Mouse (Mus musculus) kidney, adult 2 months (tissue): ENCODE measurements around the gene Zp1. TPM values are rescaled to one million over a fixed set of nuclear protein-coding genes. Genes with fewer than 3 reads are reported as not detected.

Experiments
- DNase-seq: peaks from one replicate; pipeline ENCODE4 v3.0.0; 2021
- H3K27ac ChIP-seq: fragments of 200-500 bp; 2 replicates; pipeline ENCODE4 v1.5.1; 2012; ENCODE audit warnings: low read depth, low read length, control low read depth, inconsistent platforms; ENCODE audit not compliant: insufficient read depth
- H3K27me3 ChIP-seq: fragments of 200-500 bp; replicated peaks from 2 replicates; pipeline ENCODE4 v1.6.1; 2012; ENCODE audit warnings: mild to moderate bottlenecking, moderate library complexity, low read length, inconsistent platforms; ENCODE audit not compliant: control insufficient read depth, insufficient read depth
- H3K36me3 ChIP-seq: fragments of 200-500 bp; 2 replicates; pipeline ENCODE4 v1.6.1; 2012; ENCODE audit warnings: mild to moderate bottlenecking, moderate library complexity, low read length, inconsistent platforms; ENCODE audit not compliant: control insufficient read depth, insufficient read depth
- H3K4me1 ChIP-seq: fragments of 200-500 bp; 2 replicates; pipeline ENCODE4 v1.6.1; 2011; ENCODE audit warnings: low read length; ENCODE audit not compliant: control insufficient read depth, insufficient read depth
- H3K4me3 ChIP-seq: fragments of 200-500 bp; 2 replicates; pipeline ENCODE4 v1.5.1; 2011; ENCODE audit warnings: mild to moderate bottlenecking, low read depth, low read length, control low read depth; ENCODE audit not compliant: insufficient read depth
- CTCF ChIP-seq: fragments of 200-500 bp; conservative IDR thresholded peaks from 2 replicates; pipeline ENCODE4 v1.5.1; 2011; ENCODE audit warnings: low read depth, mild to moderate bottlenecking, control low read depth, low read length, moderate library complexity, mixed read lengths; ENCODE audit not compliant: insufficient read depth, insufficient read length
- POLR2A ChIP-seq: fragments of 200-500 bp; IDR thresholded peaks from one replicate; pipeline ENCODE4 v1.6.1; 2011; ENCODE audit warnings: low read depth, low read length, control low read depth
- WGBS: fragments of 180-500 bp; shearing (Covaris S2); methylation state at CpG from one replicate; pipeline ENCODE4 v1.1.7; 2018; 5-methylcytosine and 5-hydroxymethylcytosine counted together
- polyA plus RNA-seq: library from polyadenylated mRNA; depleted of rRNA; stranded (reverse); fragments of >200 nt; gene quantifications from 2 replicates; pipeline ENCODE4 v1.2.3, GENCODE M21; 2012

The Zp1 gene
- polyA plus RNA-seq, 1 experiment, result not detected

- WGBS, result 71% methylated on average over 8 of the region's 8 CpGs
- Histone ChIP-seq H3K27me3 (no peaks in the 10 kb centered on the region), H3K27ac (no peak overlapping the region), H3K36me3 (peaks cover 3% of the 10 kb centered on the region; the same call in 1 of the 2 replicates), H3K4me1 (peaks cover 4% of the 10 kb centered on the region; the same call in 1 of the 2 replicates), H3K4me3 (no peak overlapping the region)
- no peak for TF ChIP-seq POLR2A
- TF ChIP-seq CTCF, result no peak
- no peak for DNase-seq
Observed at GRCm38 (mm10) chr19:10897491-10897890, 22.9 kb downstream of the Zp1 start.

GRCm38 (mm10) chr19:10896849-10897248 is 23.6 kb downstream of the Zp1 start:
- no peak for DNase-seq
- peaks cover 4% of the 10 kb centered on the region; the same call in 1 of the 2 replicates for H3K4me1 ChIP-seq
- H3K4me3 ChIP-seq, result no peak overlapping the region
- H3K36me3 ChIP-seq, result no peaks in the 10 kb centered on the region
- TF ChIP-seq POLR2A, result no peak
- no peak for TF ChIP-seq CTCF
- no peaks in the 10 kb centered on the region for H3K27me3 ChIP-seq
- H3K27ac ChIP-seq, result no peak overlapping the region
- 52% methylated on average over 7 of the region's 7 CpGs for WGBS

GRCm38 (mm10) chr19:10895708-10896107 is 24.7 kb downstream of the Zp1 start:
- Histone ChIP-seq H3K27me3 (no peaks in the 10 kb centered on the region), H3K4me1 (peaks cover 4% of the 10 kb centered on the region; the same call in 1 of the 2 replicates), H3K4me3 (peak overlapping the region; percentile 89), H3K36me3 (no peaks in the 10 kb centered on the region), H3K27ac (peak overlapping the region; percentile 72)
- WGBS, result under 1% methylated on average over 16 of the region's 16 CpGs
- no peak for TF ChIP-seq CTCF
- TF ChIP-seq POLR2A, result no peak
- DNase-seq, result no peak

GRCm38 (mm10) chr19:10895016-10895528 is 25.4 kb downstream of the Zp1 start, which contains the start of gene Prpf19:
Gene Prpf19, plus strand, starts transcription at chr19:10895231.
- no peak for TF ChIP-seq CTCF
- peak; percentile 59 for TF ChIP-seq POLR2A
- Histone ChIP-seq H3K4me1 (peaks cover 4% of the 10 kb centered on the region; the same call in 1 of the 2 replicates), H3K4me3 (peak within 1 kb of the TSS; percentile 89), H3K27me3 (no peaks in the 10 kb centered on the region), H3K36me3 (no peaks in the 10 kb centered on the region), H3K27ac (peak within 1 kb of the TSS; percentile 72)
- DNase-seq, result peak; percentile 99
- WGBS, result under 1% methylated on average over 43 of the region's 43 CpGs

GRCm38 (mm10) chr19:10892201-10892600 is 28.2 kb downstream of the Zp1 start:
- 92% methylated on average over 3 of the region's 3 CpGs for WGBS
- no peak overlapping the region for H3K27ac ChIP-seq
- no peaks in the 10 kb centered on the region for H3K27me3 ChIP-seq
- TF ChIP-seq POLR2A (no peak), CTCF (no peak)
- H3K36me3 ChIP-seq, result no peaks in the 10 kb centered on the region
- H3K4me3 ChIP-seq, result no peak overlapping the region
- DNase-seq, result no peak
- H3K4me1 ChIP-seq, result peaks cover 4% of the 10 kb centered on the region; the same call in 1 of the 2 replicates

- peak; percentile 96 for DNase-seq
- under 1% methylated on average over 49 of the region's 49 CpGs for WGBS
- TF ChIP-seq CTCF, result peak; percentile 36; the same call in 1 of the 2 replicates
- TF ChIP-seq POLR2A, result no peak
- H3K27ac ChIP-seq, result peak within 1 kb of the TSS; percentile 80
- H3K4me1 ChIP-seq, result no peaks in the 10 kb centered on the region; the same call in 1 of the 2 replicates
- peak within 1 kb of the TSS; percentile 71 for H3K4me3 ChIP-seq
- no peaks in the 10 kb centered on the region for H3K27me3 ChIP-seq
- H3K36me3 ChIP-seq, result no peaks in the 10 kb centered on the region
Observed at GRCm38 (mm10) chr19:10881426-10882154, 38.8 kb downstream of the Zp1 start, which contains the start of gene Tmem109. Gene Tmem109, minus strand, starts transcription at chr19:10882001.

- TF ChIP-seq POLR2A (no peak), CTCF (no peak)
- DNase-seq, result no peak
- H3K27ac ChIP-seq, result peak overlapping the region; percentile 57; the same call in 1 of the 2 replicates
- 4% methylated on average over 14 of the region's 14 CpGs for WGBS
- no peaks in the 10 kb centered on the region for H3K27me3 ChIP-seq
- H3K36me3 ChIP-seq, result no peaks in the 10 kb centered on the region
- peak overlapping the region; percentile 71 for H3K4me3 ChIP-seq
- no peaks in the 10 kb centered on the region; the same call in 1 of the 2 replicates for H3K4me1 ChIP-seq
Observed at GRCm38 (mm10) chr19:10880975-10881425, 39.4 kb downstream of the Zp1 start.
